Mouse (Mus musculus): ENCODE measurements around the gene Tmem184a.

The Tmem184a gene

DNA sequence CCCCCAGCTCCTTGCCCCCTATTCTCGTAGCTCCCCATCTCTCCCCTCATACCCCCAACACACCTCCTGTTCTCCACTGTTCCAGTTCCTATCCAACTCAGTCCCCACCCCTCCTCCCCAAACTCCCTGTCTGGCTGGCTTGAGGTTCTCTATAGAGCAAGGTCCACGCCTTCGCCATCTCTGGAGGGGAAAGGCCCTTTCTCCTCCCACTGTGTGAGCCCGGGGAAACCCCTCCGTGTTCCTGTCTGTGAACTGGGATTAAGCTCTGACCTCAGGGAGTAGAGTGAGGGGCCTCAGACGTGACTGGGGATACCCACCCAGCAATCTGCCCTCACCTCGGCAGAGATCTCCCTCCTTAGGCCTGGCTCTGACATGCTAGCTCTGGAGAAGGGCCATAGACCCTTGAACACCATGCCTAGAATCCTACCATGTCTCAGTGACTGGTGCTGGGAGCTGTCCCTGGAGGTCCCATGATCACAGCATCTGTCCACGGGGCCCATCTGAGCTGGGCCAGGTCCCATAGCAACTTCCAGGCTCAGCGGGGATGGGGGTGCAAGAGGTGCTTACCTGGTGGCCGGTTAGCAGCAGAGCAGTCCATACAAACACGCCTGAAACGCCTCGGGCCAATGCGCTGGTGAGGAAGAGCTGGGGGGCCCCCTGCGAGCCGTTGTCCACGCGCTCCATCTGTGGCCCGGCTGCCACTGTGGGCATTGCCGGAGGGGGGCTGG lies 7.2 kb downstream of the Tmem184a start:
- DNase-seq: no peak

DNA sequence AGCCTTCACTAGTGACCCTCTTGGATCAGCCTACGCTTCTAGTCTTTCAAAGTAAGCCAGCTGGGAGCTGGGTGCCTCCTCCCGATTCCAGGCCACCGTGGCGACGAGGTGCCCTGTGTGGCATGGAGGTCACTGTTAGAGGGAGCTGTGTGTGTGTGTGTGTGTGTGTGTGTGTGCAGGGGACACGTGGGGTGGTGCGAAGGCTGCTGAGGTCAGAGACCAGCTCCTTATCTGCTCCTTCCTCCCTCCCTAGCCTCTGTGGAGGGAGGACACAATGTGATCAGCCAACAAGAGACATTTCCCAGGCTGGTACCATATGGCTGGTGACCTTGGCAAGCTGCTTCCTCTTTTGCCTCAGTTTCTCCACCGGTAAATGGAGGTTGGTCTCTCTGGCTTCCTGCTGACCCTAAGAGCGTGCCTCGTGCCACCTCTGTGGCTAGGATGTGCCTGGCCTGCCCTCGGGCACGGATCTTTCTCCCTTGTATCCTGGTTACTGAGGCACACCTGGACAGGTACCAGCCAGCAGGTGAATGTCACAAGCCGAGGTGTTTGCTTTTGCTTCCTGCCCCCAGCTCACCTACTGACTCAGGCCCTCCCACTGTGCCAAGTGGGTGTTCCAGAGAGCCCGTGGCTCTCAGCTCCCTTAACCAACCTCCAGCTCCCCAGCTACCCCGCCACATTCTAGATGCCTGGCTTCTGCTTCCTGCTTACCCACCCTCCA lies 7.9 kb downstream of the Tmem184a start:
- DNase-seq: no peak

DNA sequence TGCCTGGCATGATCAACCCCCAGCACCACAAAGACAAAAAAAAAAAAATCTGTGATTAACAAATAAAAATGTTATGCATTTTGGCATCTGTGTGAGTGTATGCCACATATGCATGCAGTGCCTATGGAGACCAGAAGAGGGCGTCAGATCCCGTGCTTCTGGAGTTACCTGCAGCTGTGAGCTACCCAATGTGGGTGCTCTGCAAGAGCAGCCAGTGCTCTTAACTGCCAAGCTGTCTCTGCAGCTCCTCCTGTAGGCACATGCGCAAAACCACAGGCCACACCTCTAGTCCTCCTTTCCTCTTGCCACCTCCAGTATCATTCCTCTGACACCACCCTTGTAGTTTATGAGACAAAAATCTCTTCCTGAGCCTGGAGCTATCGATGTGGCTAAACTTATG lies 10.3 kb downstream of the Tmem184a start:
- DNase-seq: peak in 1 of 2 experiments; percentile 18

DNA sequence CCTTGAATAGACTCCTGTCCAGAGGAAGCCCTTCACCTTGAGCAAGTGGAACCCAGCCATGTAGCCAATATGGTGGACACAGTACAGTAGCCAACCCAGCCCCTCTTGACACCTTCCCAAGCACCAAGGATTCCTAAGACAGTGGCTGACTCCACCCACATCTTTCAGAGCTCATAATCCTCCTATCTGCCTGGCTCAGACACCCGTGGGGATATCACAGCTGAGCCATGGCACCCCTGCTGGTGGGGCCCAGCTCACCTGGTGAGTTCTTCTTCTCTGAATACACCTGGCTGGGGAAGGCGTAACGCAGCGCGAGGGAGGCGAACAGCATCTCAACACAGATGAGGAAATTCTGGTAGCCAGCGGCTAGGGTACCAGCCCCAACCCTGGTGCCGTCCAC lies 13.8 kb downstream of the Tmem184a start:
- no peak for DNase-seq

DNA sequence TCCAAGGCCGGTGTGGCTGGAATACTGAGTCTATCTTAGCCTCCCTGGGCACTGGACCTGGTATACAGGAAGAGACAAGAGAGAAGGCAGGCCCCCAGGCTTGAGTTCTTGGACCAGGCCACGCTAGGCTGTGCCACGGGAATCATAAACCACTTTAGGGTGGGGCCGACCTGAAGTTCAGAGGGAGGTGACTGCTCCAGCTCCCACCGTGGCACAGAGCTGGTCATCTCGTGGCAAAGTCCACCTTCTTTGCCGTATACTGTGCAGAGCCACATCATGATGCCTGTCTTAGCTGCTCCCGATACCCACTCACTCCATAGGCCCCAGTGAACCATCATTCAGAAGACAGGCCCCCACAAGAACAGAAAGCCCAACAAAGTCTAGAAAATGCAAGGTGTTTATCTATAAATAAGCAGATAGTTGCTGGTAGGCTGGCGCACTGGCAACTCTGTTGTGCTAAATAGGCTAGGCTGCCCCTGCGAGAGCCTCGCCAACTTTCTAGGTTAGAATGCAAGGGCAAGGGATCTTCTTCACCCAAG lies 15.1 kb downstream of the Tmem184a start:
- DNase-seq: no peak

DNA sequence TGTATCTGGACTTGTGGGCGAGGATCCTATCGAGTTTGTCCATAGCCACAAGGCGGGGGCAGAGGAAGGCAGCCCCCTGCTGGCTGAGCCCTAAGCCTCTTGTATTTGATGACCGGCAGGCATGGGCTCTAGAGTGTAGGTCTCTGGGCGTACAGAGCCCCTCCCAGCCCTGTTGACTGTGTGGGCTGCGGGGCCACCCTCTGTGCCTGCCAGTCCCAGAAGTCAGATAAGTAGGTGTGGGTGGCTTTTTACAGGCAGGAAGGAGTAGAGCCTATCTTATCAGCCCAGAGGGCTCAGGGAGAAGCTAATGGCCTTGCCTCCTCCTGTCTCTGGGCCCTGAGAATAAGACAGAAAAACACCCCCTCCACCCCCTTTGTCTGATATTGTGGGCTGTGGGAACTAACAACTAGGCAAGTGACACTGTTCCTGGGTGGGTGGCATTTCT lies 15.6 kb downstream of the Tmem184a start:
- no peak for DNase-seq

DNA sequence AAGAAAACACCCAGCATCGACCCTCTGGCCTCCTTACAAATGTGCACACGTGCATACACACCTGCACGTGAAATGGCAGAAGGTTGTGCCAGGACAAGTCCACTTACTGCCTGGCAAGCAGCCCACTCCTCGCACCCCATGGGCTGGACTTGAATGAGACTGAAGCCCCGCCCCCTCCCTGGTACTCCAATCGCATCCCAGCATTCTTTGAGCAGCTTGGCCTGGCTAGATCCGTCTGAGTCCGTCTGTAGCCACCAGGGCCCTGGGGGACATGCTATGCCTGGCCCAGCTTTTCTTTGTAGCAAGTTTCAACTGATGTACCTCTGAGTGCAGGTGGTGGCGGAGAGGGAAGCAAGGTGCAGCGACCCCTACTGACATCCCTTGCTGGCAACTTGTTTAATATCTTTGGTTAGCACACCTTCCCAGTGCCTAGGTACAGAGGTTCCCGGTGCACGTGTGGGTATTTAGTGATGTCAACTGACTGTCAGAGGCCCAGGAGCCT lies 16.1 kb downstream of the Tmem184a start:
- DNase-seq: peak; percentile 81 to 86

DNA sequence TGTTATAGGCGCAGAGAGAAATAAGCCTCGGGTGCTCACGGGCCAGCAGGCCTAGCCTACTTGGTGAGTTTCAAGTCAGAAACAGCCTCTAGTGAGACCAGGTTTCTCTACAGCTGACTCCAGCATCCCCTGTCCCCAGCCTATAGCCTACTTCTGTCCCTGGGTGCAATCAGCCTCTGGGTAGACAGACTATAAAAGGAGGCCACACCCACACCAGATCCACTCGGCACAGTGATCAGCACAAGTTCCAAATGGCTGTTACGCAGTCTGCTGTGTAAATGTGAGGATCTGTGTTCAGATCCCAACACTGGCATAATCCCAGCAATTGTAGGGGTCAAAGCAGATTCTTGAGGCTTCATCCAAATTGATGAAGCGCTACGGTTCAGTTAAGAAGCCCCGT lies 16.6 kb downstream of the Tmem184a start:
- no peak for DNase-seq

DNA sequence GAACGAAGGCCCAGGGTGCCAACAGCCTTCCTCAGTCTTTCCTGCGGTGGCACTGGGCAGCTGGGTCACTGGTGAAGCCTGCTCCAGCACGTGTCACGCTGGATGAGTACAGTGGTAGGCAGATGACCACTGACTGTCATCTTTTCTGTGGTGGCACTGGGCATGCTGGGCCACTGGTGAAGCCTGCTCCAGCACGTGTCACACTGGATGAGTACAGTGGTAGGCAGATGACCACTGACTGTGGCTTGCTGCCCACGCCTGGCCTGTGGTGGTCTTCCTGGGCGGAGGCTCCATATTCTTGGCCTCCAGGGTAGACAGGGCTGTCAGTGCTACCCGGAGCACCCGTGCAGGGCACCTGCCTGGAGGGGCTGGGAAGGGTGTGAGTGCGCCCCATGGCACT lies 17.8 kb downstream of the Tmem184a start:
- no peak for DNase-seq

DNA sequence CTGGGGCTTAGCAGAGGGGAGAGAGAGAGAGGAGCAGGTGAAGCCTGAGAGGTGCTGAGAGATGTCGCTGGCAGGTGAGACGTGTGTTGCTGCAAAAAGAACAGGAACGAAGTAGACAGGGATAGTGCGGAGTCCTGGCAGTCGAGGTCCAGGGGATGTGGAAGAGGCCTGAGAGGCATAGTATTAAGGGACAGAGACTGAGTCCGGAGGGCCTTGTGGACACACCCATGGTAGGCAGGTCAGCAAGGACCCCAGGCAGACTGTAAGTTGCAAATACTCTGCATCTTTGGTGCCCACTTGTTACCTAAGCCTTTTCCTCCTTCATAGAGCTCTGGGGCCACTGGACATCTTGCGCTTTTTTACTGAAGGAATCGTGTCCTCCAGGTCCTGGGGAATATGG lies 18.5 kb downstream of the Tmem184a start:
- DNase-seq: no peak

DNA sequence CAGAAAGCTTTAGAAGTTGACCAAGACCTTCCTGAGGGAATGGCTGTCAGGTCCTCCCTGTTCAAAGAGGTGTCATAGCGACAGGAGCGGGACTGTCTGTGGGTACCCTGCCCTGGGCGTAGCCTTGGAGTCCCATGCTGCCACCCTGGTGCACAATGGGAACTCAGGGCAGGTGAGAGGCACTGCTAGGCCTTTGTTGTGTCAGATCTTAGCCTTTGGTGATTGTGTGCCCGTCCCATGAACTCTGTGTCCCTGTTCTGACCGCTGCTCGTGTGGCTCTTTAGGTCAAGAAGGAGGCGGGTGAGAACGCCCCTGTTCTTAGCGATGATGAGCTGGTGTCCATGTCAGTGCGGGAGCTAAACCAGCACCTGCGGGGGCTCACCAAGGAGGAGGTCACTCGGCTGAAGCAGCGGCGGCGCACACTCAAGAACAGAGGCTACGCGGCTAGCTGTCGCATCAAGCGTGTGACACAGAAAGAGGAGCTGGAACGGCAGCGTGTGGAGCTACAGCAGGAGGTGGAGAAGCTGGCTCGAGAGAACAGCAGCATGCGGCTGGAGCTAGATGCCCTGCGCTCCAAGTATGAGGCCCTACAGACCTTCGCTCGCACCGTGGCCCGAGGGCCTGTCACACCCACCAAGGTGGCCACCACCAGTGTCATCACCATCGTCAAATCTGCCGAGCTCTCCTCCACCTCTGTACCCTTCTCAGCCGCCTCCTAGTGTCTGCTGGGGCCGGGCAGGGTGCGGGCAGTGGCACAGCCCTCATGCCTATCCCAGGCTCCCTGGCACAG lies 19.7 kb downstream of the Tmem184a start:
- peak in 1 of 2 experiments; percentile 24 for DNase-seq

DNA sequence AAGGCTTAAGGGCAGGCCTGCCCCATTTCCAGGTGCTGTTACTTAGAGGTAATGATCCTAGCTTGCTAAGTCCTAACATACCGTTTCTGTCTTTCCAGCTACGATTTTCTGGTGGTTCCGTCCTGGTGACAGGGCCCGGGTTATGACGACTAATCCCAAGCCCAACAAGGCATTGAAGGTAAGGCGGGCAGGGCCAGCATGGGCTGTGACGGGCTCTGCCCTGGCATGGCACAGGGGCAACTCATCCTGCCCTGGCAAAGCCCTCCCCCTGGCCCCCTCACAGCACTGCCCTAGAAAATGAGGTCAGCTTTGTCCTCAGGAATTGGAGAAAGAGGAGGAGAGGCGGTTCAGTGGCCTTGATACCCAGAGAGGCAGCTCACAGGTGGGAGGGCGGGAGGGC lies 20.7 kb downstream of the Tmem184a start:
- no peak for DNase-seq

DNA sequence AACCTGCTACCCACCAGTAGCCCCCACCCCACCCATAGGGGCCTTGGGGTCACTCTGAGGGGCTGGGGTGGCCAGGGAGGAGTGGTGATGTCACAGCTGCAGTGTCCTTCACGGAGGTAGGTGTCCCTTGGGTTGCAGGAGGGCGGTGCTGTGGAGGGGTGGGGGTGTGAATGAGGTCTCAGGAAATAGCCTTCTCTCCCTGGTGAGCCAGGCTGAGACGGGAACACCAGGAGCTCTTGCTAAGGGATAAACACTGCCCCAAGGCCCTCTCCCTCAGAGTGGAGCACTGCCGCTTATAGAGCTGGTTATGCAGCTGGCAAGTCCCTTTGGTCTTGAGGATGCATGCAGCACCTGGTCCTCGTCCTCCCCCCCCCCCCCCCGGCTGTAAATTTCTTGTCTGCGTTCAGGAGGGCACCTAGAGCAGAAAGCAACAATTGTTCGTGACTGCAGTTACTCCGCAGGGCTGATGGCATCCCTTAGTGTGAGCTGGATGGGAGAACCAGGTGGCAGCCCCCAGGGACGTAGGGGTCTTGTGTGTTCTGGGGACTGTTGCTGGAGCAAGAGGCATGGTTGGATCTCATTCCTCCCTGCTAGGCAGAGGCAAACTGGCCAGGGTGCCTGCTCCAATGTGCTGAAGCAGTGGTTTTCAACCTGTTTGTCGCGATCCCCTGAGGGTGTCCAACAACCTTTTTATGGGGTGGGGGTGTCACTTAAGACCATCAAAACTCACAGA lies 21.4 kb downstream of the Tmem184a start:
- DNase-seq: peak in 1 of 2 experiments; percentile 20

DNA sequence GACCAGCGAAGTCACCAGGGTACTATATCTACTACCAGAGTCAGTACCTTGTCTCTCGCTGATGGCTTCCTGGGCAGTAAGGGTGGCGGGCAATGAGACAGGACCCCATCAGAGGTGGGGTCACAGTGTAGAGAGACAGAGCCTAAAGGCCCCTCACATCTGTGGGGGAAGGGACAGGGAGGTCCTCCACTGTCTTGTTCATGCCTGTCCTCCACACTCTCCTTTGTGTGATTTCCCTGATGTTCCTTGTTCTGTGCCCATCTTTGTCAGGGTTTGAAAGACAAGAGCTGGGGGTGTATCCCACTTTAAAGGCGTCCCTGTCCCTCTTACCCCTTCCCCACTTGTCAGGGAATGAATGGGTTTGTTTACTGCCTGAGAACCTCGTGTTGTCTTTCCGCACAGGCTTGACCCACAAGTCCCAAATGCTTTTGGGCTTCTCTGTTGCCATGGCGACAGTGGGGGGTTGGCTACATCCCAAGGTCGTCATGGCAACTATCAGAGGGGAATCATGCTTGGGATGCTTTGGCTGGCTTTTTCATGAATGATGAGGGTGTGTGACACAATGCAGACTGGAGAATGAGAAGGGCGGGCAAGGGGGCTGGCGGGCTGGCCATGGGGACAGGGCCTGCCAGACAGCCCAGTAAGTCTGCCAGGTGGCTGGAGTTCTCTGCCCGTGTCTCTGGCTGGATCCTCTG lies 22.1 kb downstream of the Tmem184a start:
- DNase-seq: peak; percentile 90 to 95

DNA sequence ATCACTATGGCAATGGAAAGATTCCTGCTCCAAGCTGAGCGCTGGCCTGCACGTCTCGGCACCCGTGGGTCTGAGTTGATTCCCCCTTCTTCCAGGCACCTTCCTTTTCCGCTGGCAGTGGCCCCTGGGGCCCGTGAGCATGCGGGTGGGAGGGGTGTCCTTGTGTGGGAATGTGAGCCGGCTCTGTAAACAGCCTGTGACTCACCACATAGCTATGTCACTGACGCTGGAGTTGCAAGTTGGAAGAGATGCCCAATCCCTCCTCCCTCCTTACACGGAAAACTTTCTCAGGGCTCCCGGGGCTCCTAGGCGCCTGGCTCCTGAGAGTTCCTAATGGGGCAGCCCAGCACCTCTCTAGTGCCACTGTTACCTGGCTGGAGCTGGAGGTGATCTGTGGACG lies 22.8 kb downstream of the Tmem184a start:
- DNase-seq: peak; percentile 90 to 94

DNA sequence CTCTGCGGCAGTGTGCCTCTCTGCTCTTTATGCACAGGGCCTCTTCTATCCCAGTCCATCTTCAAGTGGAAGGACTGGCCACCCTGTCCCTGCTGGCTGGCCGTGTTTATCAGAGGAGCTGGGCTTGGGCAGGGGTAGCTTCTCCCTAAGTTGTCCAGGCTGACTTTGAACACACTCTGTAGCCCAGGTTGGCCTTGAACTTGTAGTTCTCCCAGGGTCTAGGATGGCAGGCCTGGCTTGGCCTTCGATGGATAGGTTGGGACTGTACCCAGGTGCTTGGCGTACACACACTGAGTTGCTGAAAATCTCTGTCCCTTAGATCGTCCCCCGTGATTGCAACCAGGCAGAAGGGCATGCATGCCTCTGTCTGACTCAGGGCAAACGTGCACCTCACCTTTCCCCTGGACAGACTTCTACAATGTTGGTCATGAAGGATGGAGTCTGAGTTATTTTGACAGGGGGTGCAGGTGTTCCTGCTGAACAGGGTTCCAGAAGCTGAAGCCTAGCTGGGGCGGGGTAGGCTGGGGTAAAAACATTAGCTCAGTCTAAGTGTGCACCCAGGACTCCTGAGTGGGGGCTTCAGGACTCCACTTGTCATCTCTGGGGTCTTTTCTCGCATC lies 23.6 kb downstream of the Tmem184a start:
- DNase-seq: peak in 1 of 2 experiments; percentile 23

DNA sequence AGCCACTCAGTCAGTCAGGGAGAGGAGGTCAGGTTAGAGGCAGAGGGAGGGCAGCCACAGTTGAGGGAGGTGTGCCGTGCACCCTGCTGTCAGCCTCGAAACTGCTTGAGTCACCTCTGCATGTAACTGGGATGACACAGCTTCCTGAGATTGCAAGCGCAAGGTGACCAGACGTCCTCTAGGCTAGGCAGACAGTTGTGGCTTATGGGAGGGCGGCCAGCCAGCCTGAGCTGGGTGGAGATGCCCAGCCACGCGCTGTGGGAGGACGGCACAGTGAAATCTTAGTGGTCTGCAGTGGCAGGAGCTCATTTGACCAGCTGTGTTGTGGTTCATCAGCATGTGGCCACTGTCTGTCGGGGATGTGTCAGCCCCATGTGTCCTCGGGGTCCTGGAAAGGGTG lies 24.8 kb downstream of the Tmem184a start:
- DNase-seq: peak; percentile 36 to 42

DNA sequence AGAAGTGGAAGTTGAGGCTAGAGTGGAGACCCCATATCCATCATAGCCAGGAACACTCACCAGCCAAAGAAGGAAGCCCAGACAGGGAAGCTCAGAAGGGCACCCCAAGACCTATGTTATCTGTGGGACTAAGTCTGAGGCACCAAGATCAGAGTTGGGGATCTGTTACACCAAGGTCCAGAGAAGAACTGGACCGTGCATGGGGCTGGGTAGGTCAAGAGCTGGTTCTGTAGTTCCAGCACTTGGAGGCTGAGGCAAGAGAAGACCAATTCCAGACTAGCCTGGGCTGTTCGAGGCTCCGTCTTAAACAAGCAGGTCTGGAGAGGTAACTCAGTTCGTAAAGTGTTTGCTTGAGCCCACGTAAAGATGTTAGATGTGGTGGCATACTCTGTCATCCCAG lies 25.6 kb downstream of the Tmem184a start:
- no peak for DNase-seq

DNA sequence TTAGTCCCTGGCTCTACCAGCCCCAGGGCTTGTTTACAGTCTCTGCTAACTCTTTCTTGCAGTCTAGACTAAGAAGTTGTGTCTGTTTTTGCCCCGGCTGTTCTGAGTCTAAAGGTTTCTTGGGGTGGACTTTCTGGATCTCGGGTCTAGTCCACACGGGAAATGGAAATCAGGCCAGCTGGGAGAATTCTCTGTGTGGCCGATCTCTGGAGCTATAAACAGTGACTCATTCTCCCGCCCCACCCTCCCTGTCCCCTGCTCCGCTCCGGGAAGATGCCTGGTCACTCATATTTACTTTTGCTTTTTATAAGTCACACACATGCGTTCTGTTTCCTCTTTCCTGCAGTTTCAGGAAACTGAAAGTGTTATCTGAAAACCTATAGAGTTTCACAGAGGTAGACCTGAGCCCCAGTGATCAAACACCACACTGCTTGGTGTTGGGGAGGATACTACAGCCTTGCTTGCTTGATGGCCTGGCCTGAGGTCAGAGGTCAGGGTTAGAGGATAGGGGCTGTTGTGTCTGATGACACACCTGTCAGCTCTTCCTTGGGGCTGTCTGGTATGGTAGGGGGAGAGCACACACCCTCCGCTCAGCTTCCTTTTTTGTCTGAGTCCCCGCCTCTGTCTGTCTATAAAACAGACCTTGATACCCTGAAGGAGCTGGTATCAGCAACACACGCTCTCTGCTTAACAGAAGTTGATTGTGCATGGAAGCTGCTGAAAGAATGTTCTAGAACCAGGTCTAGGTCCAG lies 26.2 kb downstream of the Tmem184a start:
- DNase-seq: peak; percentile 41 to 42

DNA sequence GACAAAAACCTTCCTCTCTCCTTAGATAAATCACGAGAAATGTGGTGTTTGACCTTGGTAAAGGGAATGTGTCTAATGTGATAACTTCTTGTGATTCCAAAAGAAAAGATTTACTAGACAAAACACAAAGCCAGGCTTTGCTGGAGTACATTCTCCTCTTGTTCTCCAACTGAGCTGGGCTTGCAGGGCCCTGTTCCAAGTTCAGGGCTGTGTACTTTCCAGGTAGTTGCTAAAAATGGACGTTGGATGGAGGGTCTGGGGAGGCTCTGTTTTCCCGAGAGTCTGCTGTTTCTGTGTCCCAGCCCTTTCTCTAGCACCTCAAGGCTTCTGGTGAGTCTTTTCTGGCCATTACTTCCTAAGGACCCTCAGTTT lies 26.8 kb downstream of the Tmem184a start:
- no peak for DNase-seq

Measured in lung, postnatal 4 days (tissue).